Mouse (Mus musculus) myocyte (in vitro differentiated cells): Measurements from ENCODE around the gene Slc39a8. TPM values are rescaled to one million over a fixed set of nuclear protein-coding genes. Genes with fewer than 3 reads are reported as not detected.

ENCODE experiments used
- H3K27me3 ChIP-seq: one replicate; pipeline ENCODE4 v1.6.1; 2011; ENCODE audit not compliant: control insufficient read depth, insufficient read depth, insufficient read length
- H3K36me3 ChIP-seq: one replicate; pipeline ENCODE4 v1.6.1; 2011; ENCODE audit not compliant: control insufficient read depth, insufficient read depth
- H3K4me2 ChIP-seq: one replicate; pipeline ENCODE4 v1.6.1; 2011; ENCODE audit warnings: low read depth, control low read depth
- H3K4me3 ChIP-seq: one replicate; pipeline ENCODE4 v1.5.1; 2011; ENCODE audit warnings: mild to moderate bottlenecking, control low read depth, moderate library complexity
- H3K79me2 ChIP-seq: one replicate; pipeline ENCODE4 v1.6.1; 2011; ENCODE audit not compliant: control insufficient read depth, insufficient read depth
- H3ac ChIP-seq: one replicate; pipeline ENCODE4 v1.6.1; 2011; ENCODE audit not compliant: control insufficient read depth, insufficient read length
- CEBPB ChIP-seq: IDR thresholded peaks from 2 replicates; pipeline ENCODE4 v1.6.1; 2011; ENCODE audit warnings: mild to moderate bottlenecking, moderate library complexity; ENCODE audit not compliant: poor library complexity, insufficient read depth, severe bottlenecking
- E2F4 ChIP-seq: IDR thresholded peaks from one replicate; pipeline ENCODE4 v1.6.1; 2011; ENCODE audit warnings: mild to moderate bottlenecking, control low read depth, moderate library complexity; ENCODE audit not compliant: insufficient read depth
- MAX ChIP-seq: IDR thresholded peaks from one replicate; pipeline ENCODE4 v1.6.1; 2011; ENCODE audit warnings: low read depth, mild to moderate bottlenecking, control low read depth
- MYOD1 ChIP-seq, 3 experiments: IDR thresholded peaks; one replicate each; pipeline ENCODE4 v1.6.1; 2011; ENCODE audit warnings: control low read depth in 2 of 3, low read depth in 2 of 3, mild to moderate bottlenecking in 2 of 3, moderate library complexity in 1 of 3; ENCODE audit not compliant: insufficient read length in 2 of 3, control insufficient read depth in 1 of 3
- MYOG ChIP-seq, 3 experiments: IDR thresholded peaks; one replicate each; pipeline ENCODE4 v1.6.1; 2011; ENCODE audit warnings: control low read depth in 2 of 3, low read depth in 2 of 3, mild to moderate bottlenecking in 2 of 3; ENCODE audit not compliant: insufficient read length in 2 of 3, control insufficient read depth in 1 of 3, insufficient read depth in 1 of 3
- POLR2A ChIP-seq: IDR thresholded peaks from one replicate; pipeline ENCODE4 v1.6.1; 2011; ENCODE audit warnings: low read depth, mild to moderate bottlenecking, control low read depth, moderate library complexity; ENCODE audit not compliant: insufficient read length
- POLR2AphosphoS2 ChIP-seq: IDR thresholded peaks from one replicate; pipeline ENCODE4 v1.6.1; 2011; ENCODE audit warnings: low read depth, control low read depth; ENCODE audit not compliant: insufficient read length
- REST ChIP-seq: IDR thresholded peaks from one replicate; pipeline ENCODE4 v1.6.1; 2011; ENCODE audit warnings: mild to moderate bottlenecking, control low read depth, moderate library complexity; ENCODE audit not compliant: insufficient read depth, insufficient read length
- SRF ChIP-seq: IDR thresholded peaks from one replicate; pipeline ENCODE4 v1.6.1; 2011; ENCODE audit warnings: low read depth; ENCODE audit not compliant: control insufficient read depth, insufficient read length
- TCF12 ChIP-seq: IDR thresholded peaks from one replicate; pipeline ENCODE4 v1.6.1; 2011; ENCODE audit warnings: mild to moderate bottlenecking, control low read depth; ENCODE audit not compliant: poor library complexity, insufficient read depth, severe bottlenecking
- TCF3 ChIP-seq: IDR thresholded peaks from one replicate; pipeline ENCODE4 v1.6.1; 2011; ENCODE audit warnings: low read depth, control low read depth; ENCODE audit not compliant: insufficient read length
- USF1 ChIP-seq: IDR thresholded peaks from one replicate; pipeline ENCODE4 v1.6.1; 2011; ENCODE audit warnings: low read depth, mild to moderate bottlenecking, control low read depth, moderate library complexity
- polyA plus RNA-seq: library from polyadenylated mRNA; unstranded; fragments of >200 nt; fragmentation: generic; extraction: Trizol; gene quantifications from one replicate; pipeline ENCODE4 v1.2.1, GENCODE M21; 2012; ENCODE audit warnings: missing spikeins

Gene Slc39a8
- polyA plus RNA-seq, 1 experiment: 0.96 TPM

- no peaks in the 10 kb centered on the region for H3K79me2 ChIP-seq
- H3ac ChIP-seq: peak overlapping the region; percentile 37
- H3K4me3 ChIP-seq: peak overlapping the region; percentile 33
- H3K4me2 ChIP-seq: peak overlapping the region; percentile 100
- no peaks in the 10 kb centered on the region for H3K36me3 ChIP-seq
- no peak for TF ChIP-seq POLR2A
- peak in 1 of 3 experiments; percentile 11 for TF ChIP-seq MYOG (IDR thresholded peaks at IDR 0.05; ENCODE audit: control insufficient read depth in 1 of 3, insufficient read depth in 1 of 3, insufficient read length in 2 of 3, low read depth in 2 of 3)
- H3K27me3 ChIP-seq: no peaks in the 10 kb centered on the region
Measured at GRCm38 (mm10) chr3:135825754-135826683, 940 bp downstream of the Slc39a8 start.

GRCm38 (mm10) chr3:135826684-135827249, 1.7 kb downstream of the Slc39a8 start:
- TF ChIP-seq TCF3 (no peak), CEBPB (no peak), MAX (no peak), TCF12 (no peak), REST (no peak), MYOG (IDR thresholded peaks at IDR 0.05; ENCODE audit: control insufficient read depth in 1 of 3, insufficient read depth in 1 of 3, insufficient read length in 2 of 3, low read depth in 2 of 3) (no peak), SRF (no peak), USF1 (no peak), MYOD1 (IDR thresholded peaks at IDR 0.05; ENCODE audit: control insufficient read depth in 1 of 3, insufficient read length in 2 of 3, low read depth in 2 of 3) (no peak), E2F4 (no peak), POLR2A (no peak), POLR2AphosphoS2 (no peak)
- Histone ChIP-seq H3K36me3 (no peaks in the 10 kb centered on the region), H3K79me2 (no peaks in the 10 kb centered on the region), H3K4me2 (peak overlapping the region; percentile 100), H3ac (peak overlapping the region; percentile 37), H3K27me3 (no peaks in the 10 kb centered on the region), H3K4me3 (peak overlapping the region; percentile 33)

GRCm38 (mm10) chr3:135828000-135828399, 2.9 kb downstream of the Slc39a8 start:
- Histone ChIP-seq H3ac (no peak overlapping the region), H3K79me2 (no peaks in the 10 kb centered on the region), H3K36me3 (no peaks in the 10 kb centered on the region), H3K27me3 (no peaks in the 10 kb centered on the region), H3K4me3 (no peak overlapping the region), H3K4me2 (no peak overlapping the region)
- TF ChIP-seq MYOG (IDR thresholded peaks at IDR 0.05; ENCODE audit: control insufficient read depth in 1 of 3, insufficient read depth in 1 of 3, insufficient read length in 2 of 3, low read depth in 2 of 3): no peak
- TF ChIP-seq USF1: no peak
- no peak for TF ChIP-seq POLR2AphosphoS2
- TF ChIP-seq CEBPB: no peak
- TF ChIP-seq REST: no peak
- TF ChIP-seq TCF3: no peak
- TF ChIP-seq MAX: no peak
- no peak for TF ChIP-seq MYOD1 (IDR thresholded peaks at IDR 0.05; ENCODE audit: control insufficient read depth in 1 of 3, insufficient read length in 2 of 3, low read depth in 2 of 3)
- TF ChIP-seq TCF12: no peak
- no peak for TF ChIP-seq E2F4
- TF ChIP-seq POLR2A: no peak
- TF ChIP-seq SRF: no peak

GRCm38 (mm10) chr3:135832496-135832895, 7.4 kb downstream of the Slc39a8 start:
- no peak overlapping the region for H3K4me3 ChIP-seq
- H3K27me3 ChIP-seq: no peaks in the 10 kb centered on the region
- H3K79me2 ChIP-seq: no peaks in the 10 kb centered on the region
- H3ac ChIP-seq: no peak overlapping the region
- no peak overlapping the region for H3K4me2 ChIP-seq
- H3K36me3 ChIP-seq: no peaks in the 10 kb centered on the region
- TF ChIP-seq MYOG (IDR thresholded peaks at IDR 0.05; ENCODE audit: control insufficient read depth in 1 of 3, insufficient read depth in 1 of 3, insufficient read length in 2 of 3, low read depth in 2 of 3): no peak
- TF ChIP-seq SRF: no peak
- TF ChIP-seq CEBPB: no peak
- no peak for TF ChIP-seq E2F4
- TF ChIP-seq POLR2AphosphoS2: no peak
- TF ChIP-seq POLR2A: no peak
- no peak for TF ChIP-seq TCF3
- no peak for TF ChIP-seq MYOD1 (IDR thresholded peaks at IDR 0.05; ENCODE audit: control insufficient read depth in 1 of 3, insufficient read length in 2 of 3, low read depth in 2 of 3)
- no peak for TF ChIP-seq MAX
- no peak for TF ChIP-seq USF1
- no peak for TF ChIP-seq REST
- TF ChIP-seq TCF12: no peak

GRCm38 (mm10) chr3:135832907-135833306, 7.8 kb downstream of the Slc39a8 start:
- Histone ChIP-seq H3K27me3 (no peaks in the 10 kb centered on the region), H3K79me2 (no peaks in the 10 kb centered on the region), H3K36me3 (no peaks in the 10 kb centered on the region), H3K4me3 (no peak overlapping the region), H3K4me2 (no peak overlapping the region), H3ac (no peak overlapping the region)
- TF ChIP-seq MYOG (IDR thresholded peaks at IDR 0.05; ENCODE audit: control insufficient read depth in 1 of 3, insufficient read depth in 1 of 3, insufficient read length in 2 of 3, low read depth in 2 of 3) (no peak), POLR2A (no peak)
